Mouse (Mus musculus) embryonic facial prominence, embryonic 14.5 days (tissue): ENCODE data around the gene Chtop. TPM values are rescaled to one million over a fixed set of nuclear protein-coding genes. Genes with fewer than 3 reads are reported as not detected.

Source experiments
- ATAC-seq: fragments of 200-750 bp; cut with Nextera tagmentation; 2 replicates; pipeline ENCODE4 v1.8.0; 2017; ENCODE audit warnings: low read depth, moderate number of reproducible peaks, moderate TSS enrichment
- DNase-seq: peaks from one replicate; pipeline ENCODE4 v3.0.0-alpha.2; 2015; ENCODE audit warnings: low spot score
- H3K27ac ChIP-seq: fragments of 300-500 bp; sonication (generic); replicated peaks from 2 replicates; pipeline ENCODE4 v1.5.1; 2014; ENCODE audit warnings: low read depth, mild to moderate bottlenecking, low read length, moderate library complexity
- H3K27me3 ChIP-seq: fragments of 300-500 bp; sonication (generic); replicated peaks from 2 replicates; pipeline ENCODE4 v1.6.1; 2014; ENCODE audit warnings: low read length; ENCODE audit not compliant: control insufficient read depth, insufficient read depth
- H3K36me3 ChIP-seq: fragments of 300-500 bp; sonication (generic); 2 replicates; pipeline ENCODE4 v1.6.1; 2014; ENCODE audit warnings: low read length, mixed read lengths; ENCODE audit not compliant: control insufficient read depth, insufficient read depth
- H3K4me1 ChIP-seq: fragments of 300-500 bp; sonication (generic); 2 replicates; pipeline ENCODE4 v1.6.1; 2014; ENCODE audit warnings: antibody characterized with exemption, low read length; ENCODE audit not compliant: control insufficient read depth, insufficient read depth
- H3K4me2 ChIP-seq: fragments of 300-500 bp; sonication (generic); 2 replicates; pipeline ENCODE4 v1.6.1; 2014; ENCODE audit warnings: low read depth, mild to moderate bottlenecking, low read length, moderate library complexity, mixed read lengths
- H3K4me3 ChIP-seq: fragments of 300-500 bp; sonication (generic); 2 replicates; pipeline ENCODE4 v1.5.1; 2014; ENCODE audit warnings: low read depth, mild to moderate bottlenecking, low read length
- H3K9ac ChIP-seq: fragments of 300-500 bp; sonication (generic); 2 replicates; pipeline ENCODE4 v1.6.1; 2014; ENCODE audit warnings: low read depth, mild to moderate bottlenecking, low read length, moderate library complexity, mixed read lengths
- H3K9me3 ChIP-seq: fragments of 300-500 bp; sonication (generic); 2 replicates; pipeline ENCODE4 v1.6.1; 2016; ENCODE audit warnings: low read length; ENCODE audit not compliant: control insufficient read depth
- WGBS: fragments of 180-500 bp; shearing (Covaris S2); extraction: QIAGEN DNeasy Blood & Tissue Kit; methylation state at CpG from one replicate; pipeline ENCODE4 v1.1.7; 2014; 5-methylcytosine and 5-hydroxymethylcytosine counted together
- polyA plus RNA-seq: library from polyadenylated mRNA; unstranded; fragments of >200 nt; fragmentation: Nextera tagmentation; extraction: Ambion mirVana; gene quantifications from 2 replicates; pipeline ENCODE4 v1.2.1, GENCODE M21; 2014

The Chtop gene
- polyA plus RNA-seq = 92.1 and 98.4 TPM in 2 replicates

GRCm38 (mm10) chr3:90508950-90509746 is at the start of gene Chtop:
Gene Chtop, minus strand, starts transcription at chr3:90509498.
- Histone ChIP-seq H3K27me3 (peaks cover 6% of the 10 kb centered on the region; the same call in 1 of the 2 replicates), H3K4me1 (peaks cover 14% of the 10 kb centered on the region; the same call in 1 of the 2 replicates), H3K4me2 (peak within 1 kb of the TSS; percentile 64), H3K4me3 (peak within 1 kb of the TSS; percentile 95), H3K27ac (peak within 1 kb of the TSS; percentile 94), H3K9me3 (no peaks in the 10 kb centered on the region), H3K9ac (peak within 1 kb of the TSS; percentile 99), H3K36me3 (peaks cover 36% of the 10 kb centered on the region)
- under 1% methylated on average over 49 of the region's 66 CpGs for WGBS
- DNase-seq (peak; percentile 99), ATAC-seq (peak; percentile 92)

GRCm38 (mm10) chr3:90555954-90556353 is 46.7 kb upstream of the Chtop start:
- Histone ChIP-seq H3K36me3 (no peaks in the 10 kb centered on the region), H3K4me2 (no peak overlapping the region), H3K4me3 (no peak overlapping the region), H3K9ac (no peak overlapping the region), H3K4me1 (no peaks in the 10 kb centered on the region), H3K27me3 (no peaks in the 10 kb centered on the region), H3K9me3 (no peaks in the 10 kb centered on the region), H3K27ac (no peak overlapping the region)
- WGBS = 56% methylated on average over 5 of the region's 5 CpGs
- peak; percentile 30; the same call in 1 of the 2 replicates for ATAC-seq
- peak; percentile 65 for DNase-seq

- no peaks in the 10 kb centered on the region for H3K4me1 ChIP-seq
- H3K36me3 ChIP-seq = no peaks in the 10 kb centered on the region
- H3K9me3 ChIP-seq = no peaks in the 10 kb centered on the region
- WGBS = 81% methylated on average over 2 of the region's 2 CpGs
- DNase-seq = no peak
- H3K27me3 ChIP-seq = no peaks in the 10 kb centered on the region
- no peak overlapping the region for H3K4me2 ChIP-seq
- no peak overlapping the region for H3K9ac ChIP-seq
- no peak overlapping the region for H3K4me3 ChIP-seq
- H3K27ac ChIP-seq = no peak overlapping the region
- ATAC-seq = no peak
Observed at GRCm38 (mm10) chr3:90552231-90552630, 42.9 kb upstream of the Chtop start.

GRCm38 (mm10) chr3:90550421-90550790 is 41.1 kb upstream of the Chtop start:
- no peak for DNase-seq
- ATAC-seq = no peak
- H3K9ac ChIP-seq = no peak overlapping the region

GRCm38 (mm10) chr3:90549676-90550420 is 40.5 kb upstream of the Chtop start:
- ATAC-seq = no peak
- H3K4me2 ChIP-seq = no peak overlapping the region
- DNase-seq = peak; percentile 53
- no peak overlapping the region for H3K9ac ChIP-seq
- no peaks in the 10 kb centered on the region for H3K4me1 ChIP-seq
- H3K9me3 ChIP-seq = no peaks in the 10 kb centered on the region
- WGBS = 55% methylated on average over 5 of the region's 5 CpGs
- H3K36me3 ChIP-seq = no peaks in the 10 kb centered on the region
- no peaks in the 10 kb centered on the region for H3K27me3 ChIP-seq
- H3K27ac ChIP-seq = no peak overlapping the region
- no peak overlapping the region for H3K4me3 ChIP-seq

More at GRCm38 (mm10) chr3:90550421-90550790, 41.1 kb upstream of the Chtop start:
- no peak overlapping the region for H3K4me2 ChIP-seq
- 84% methylated on average over 2 of the region's 2 CpGs for WGBS
- no peaks in the 10 kb centered on the region for H3K36me3 ChIP-seq
- no peaks in the 10 kb centered on the region for H3K9me3 ChIP-seq
- no peak overlapping the region for H3K27ac ChIP-seq
- H3K4me1 ChIP-seq = no peaks in the 10 kb centered on the region
- H3K27me3 ChIP-seq = no peaks in the 10 kb centered on the region
- no peak overlapping the region for H3K4me3 ChIP-seq

- H3K27me3 ChIP-seq = no peaks in the 10 kb centered on the region
- ATAC-seq (peak; percentile 11; the same call in 1 of the 2 replicates), DNase-seq (peak; percentile 41)
- H3K4me2 ChIP-seq = no peak overlapping the region
- no peak overlapping the region for H3K4me3 ChIP-seq
- no peaks in the 10 kb centered on the region for H3K36me3 ChIP-seq
- peak overlapping the region; percentile 16 for H3K27ac ChIP-seq
- H3K9me3 ChIP-seq = no peaks in the 10 kb centered on the region
- peaks cover 3% of the 10 kb centered on the region; the same call in 1 of the 2 replicates for H3K4me1 ChIP-seq
- H3K9ac ChIP-seq = peak overlapping the region; percentile 50; the same call in 1 of the 2 replicates
- WGBS = 47% methylated on average over 4 of the region's 4 CpGs
Observed at GRCm38 (mm10) chr3:90540904-90541303, 31.6 kb upstream of the Chtop start.

- Histone ChIP-seq H3K4me3 (peak overlapping the region; percentile 14; the same call in 1 of the 2 replicates), H3K27me3 (no peaks in the 10 kb centered on the region), H3K9ac (0 out of 2 replicates have a peak overlapping the region, but pooled peaks have one; percentile 39), H3K36me3 (no peaks in the 10 kb centered on the region), H3K9me3 (no peaks in the 10 kb centered on the region), H3K4me2 (peak overlapping the region; percentile 39), H3K4me1 (peaks cover 3% of the 10 kb centered on the region; the same call in 1 of the 2 replicates), H3K27ac (peak overlapping the region; percentile 57)
- peak; percentile 34; the same call in 1 of the 2 replicates for ATAC-seq
- 78% methylated on average over 5 of the region's 5 CpGs for WGBS
- DNase-seq = peak; percentile 43
Observed at GRCm38 (mm10) chr3:90537905-90538296, 28.6 kb upstream of the Chtop start.

- no peaks in the 10 kb centered on the region for H3K36me3 ChIP-seq
- ATAC-seq (peak; percentile 85; the same call in 1 of the 2 replicates), DNase-seq (peak; percentile 77)
- peak within 1 kb of the TSS; percentile 14; the same call in 1 of the 2 replicates for H3K4me3 ChIP-seq
- peak within 1 kb of the TSS; percentile 39 for H3K4me2 ChIP-seq
- peak within 1 kb of the TSS; percentile 57 for H3K27ac ChIP-seq
- H3K9ac ChIP-seq = peak within 1 kb of the TSS; percentile 39; the same call in 1 of the 2 replicates
- WGBS = 33% methylated on average over 10 of the region's 10 CpGs
- H3K9me3 ChIP-seq = no peaks in the 10 kb centered on the region
- peaks cover 3% of the 10 kb centered on the region; the same call in 1 of the 2 replicates for H3K4me1 ChIP-seq
- no peaks in the 10 kb centered on the region for H3K27me3 ChIP-seq
Observed at GRCm38 (mm10) chr3:90537141-90537904, 28.0 kb upstream of the Chtop start, which contains the start of gene S100a16. Gene S100a16, plus strand, starts transcription at chr3:90537254.
